Mouse (Mus musculus): ENCODE data around the gene Cdc42se2. TPM values are rescaled to one million over a fixed set of nuclear protein-coding genes. Genes with fewer than 3 reads are reported as not detected.

The Cdc42se2 gene
- total RNA-seq, 1 experiment, result 53.8 TPM

DNA sequence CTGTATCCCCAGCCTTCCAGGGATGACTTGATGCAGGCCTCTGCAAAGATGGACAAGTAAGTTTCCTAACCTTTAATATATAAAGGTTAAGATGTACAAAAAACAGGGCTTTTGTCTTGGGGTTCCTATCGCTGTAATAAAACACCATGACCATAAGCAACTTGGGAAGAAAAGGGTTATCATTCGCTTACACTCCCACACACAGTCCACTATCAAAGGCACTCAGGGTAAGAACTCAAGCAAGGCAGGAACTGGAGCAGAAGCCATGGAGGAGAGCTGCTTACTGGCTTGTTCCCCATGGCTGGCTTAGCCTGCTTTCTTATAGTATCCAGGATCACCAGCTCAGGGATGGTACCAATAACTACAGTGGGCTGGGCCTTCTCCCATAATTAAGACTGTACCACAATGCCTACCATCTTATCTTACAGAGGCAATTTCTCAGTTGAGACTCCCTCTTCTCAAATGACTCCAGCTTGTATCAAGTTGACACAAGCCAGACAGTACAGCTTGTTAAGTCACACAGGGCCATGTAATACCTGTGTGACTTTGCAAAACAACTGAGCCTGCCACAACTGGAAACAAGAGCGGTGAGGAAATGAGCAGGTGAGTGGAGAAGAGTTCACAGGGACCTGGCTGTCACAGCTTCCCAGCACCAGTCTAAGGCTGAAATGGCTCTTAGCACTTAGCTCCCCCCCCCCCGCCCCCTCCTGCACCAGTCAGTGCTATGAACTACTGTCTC, 48.3 kb downstream of the Cdc42se2 start:
- Histone ChIP-seq H3K27ac (ENCODE audit: insufficient read depth, low read depth, low read length, poor library complexity, severe bottlenecking) (no peak overlapping the region), H3K9me3 (ENCODE audit: control insufficient read depth, insufficient read depth, low read depth, low read length) (no peaks in the 10 kb centered on the region), H3K9ac (ENCODE audit: insufficient read depth, low read depth, low read length, poor library complexity, severe bottlenecking) (no peak overlapping the region), H3K4me3 (ENCODE audit: insufficient read depth in 1 of 2, low read depth in 1 of 2, low read length in 2 of 2, poor library complexity in 1 of 2, severe bottlenecking in 1 of 2) (no peak overlapping the region), H3K4me1 (ENCODE audit: control insufficient read depth in 2 of 2, insufficient read depth in 2 of 2, low read length in 2 of 2, poor library complexity in 1 of 2) (no peaks in the 10 kb centered on the region), H3K36me3 (ENCODE audit: control insufficient read depth, insufficient read depth, low read length, poor library complexity, severe bottlenecking) (peaks cover 17% of the 10 kb centered on the region; the same call in 1 of the 2 replicates)
- DNase-seq (ENCODE audit: low read depth, low spot score), result no peak
- TF ChIP-seq CHD2 (IDR thresholded peaks at IDR 0.05; ENCODE audit: low read depth, low read length) (no peak), ZNF384 (IDR thresholded peaks at IDR 0.05; ENCODE audit: low read depth, low read length) (no peak), MAFK (IDR thresholded peaks at IDR 0.05; ENCODE audit: insufficient read depth, low read depth, low read length) (no peak), ZC3H11A (IDR thresholded peaks at IDR 0.05; ENCODE audit: borderline replicate concordance, low read depth, low read length) (no peak), HCFC1 (IDR thresholded peaks at IDR 0.05; ENCODE audit: borderline replicate concordance, insufficient read depth, low read length) (no peak)
- in situ Hi-C loops (cut with MboI; ENCODE audit: low sequenced_read_pairs in 2 of 2, unreplicated experiment in 2 of 2), result no loop called here

DNA sequence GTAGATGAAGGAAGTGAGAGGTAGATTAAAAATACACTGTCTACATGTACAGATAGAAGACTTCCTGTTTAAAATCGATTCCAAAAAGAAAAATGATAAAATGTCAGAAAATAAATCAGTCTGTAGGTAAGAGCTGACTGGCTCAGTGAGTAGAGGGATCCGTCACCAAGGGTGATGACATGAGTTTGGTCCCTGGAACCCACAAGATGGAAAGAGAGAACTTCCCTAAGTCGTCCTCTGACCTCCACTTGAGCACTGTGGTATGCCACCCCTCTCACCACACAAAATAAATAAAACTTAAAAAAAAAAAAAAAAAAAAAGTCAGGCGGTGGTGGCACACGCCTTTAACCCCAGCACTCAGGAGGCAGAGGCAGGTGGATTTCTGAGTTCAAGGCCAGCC, 50.6 kb downstream of the Cdc42se2 start:
- no peak for DNase-seq (ENCODE audit: low read depth, low spot score)
- TF ChIP-seq CHD2 (IDR thresholded peaks at IDR 0.05; ENCODE audit: low read depth, low read length) (no peak), MAFK (IDR thresholded peaks at IDR 0.05; ENCODE audit: insufficient read depth, low read depth, low read length) (no peak), ZC3H11A (IDR thresholded peaks at IDR 0.05; ENCODE audit: borderline replicate concordance, low read depth, low read length) (no peak), HCFC1 (IDR thresholded peaks at IDR 0.05; ENCODE audit: borderline replicate concordance, insufficient read depth, low read length) (no peak), ZNF384 (IDR thresholded peaks at IDR 0.05; ENCODE audit: low read depth, low read length) (no peak)
- peaks cover 19% of the 10 kb centered on the region; the same call in 1 of the 2 replicates for H3K36me3 ChIP-seq (ENCODE audit: control insufficient read depth, insufficient read depth, low read length, poor library complexity, severe bottlenecking)
- H3K9me3 ChIP-seq (ENCODE audit: control insufficient read depth, insufficient read depth, low read depth, low read length), result no peaks in the 10 kb centered on the region
- in situ Hi-C loops (cut with MboI; ENCODE audit: low sequenced_read_pairs in 2 of 2, unreplicated experiment in 2 of 2), result no loop called here
- H3K4me1 ChIP-seq (ENCODE audit: control insufficient read depth in 2 of 2, insufficient read depth in 2 of 2, low read length in 2 of 2, poor library complexity in 1 of 2), result no peaks in the 10 kb centered on the region
- H3K4me3 ChIP-seq (ENCODE audit: insufficient read depth in 1 of 2, low read depth in 1 of 2, low read length in 2 of 2, poor library complexity in 1 of 2, severe bottlenecking in 1 of 2), result no peak overlapping the region
- no peak overlapping the region for H3K9ac ChIP-seq (ENCODE audit: insufficient read depth, low read depth, low read length, poor library complexity, severe bottlenecking)
- H3K27ac ChIP-seq (ENCODE audit: insufficient read depth, low read depth, low read length, poor library complexity, severe bottlenecking), result no peak overlapping the region

DNA sequence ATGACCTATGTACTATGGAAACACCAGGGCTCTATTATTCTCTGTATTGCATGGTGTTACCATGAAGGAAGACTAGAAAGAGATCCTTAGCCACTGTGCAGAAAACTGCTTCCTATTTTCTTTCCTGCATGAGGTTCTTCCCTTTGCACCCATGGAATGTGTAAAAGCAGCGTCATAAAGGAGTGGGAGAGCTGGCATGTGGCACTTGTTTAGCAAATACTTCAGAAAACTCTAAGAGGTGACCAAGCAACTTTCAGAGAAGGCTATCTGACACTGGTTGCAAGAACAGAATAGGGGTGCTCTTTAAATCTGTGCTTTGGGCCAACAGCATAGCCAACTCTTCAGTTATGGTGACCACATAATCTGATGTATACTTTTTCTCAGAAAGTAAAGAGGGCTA, 52.4 kb downstream of the Cdc42se2 start:
- Histone ChIP-seq H3K9me3 (ENCODE audit: control insufficient read depth, insufficient read depth, low read depth, low read length) (no peaks in the 10 kb centered on the region), H3K9ac (ENCODE audit: insufficient read depth, low read depth, low read length, poor library complexity, severe bottlenecking) (no peak overlapping the region), H3K27ac (ENCODE audit: insufficient read depth, low read depth, low read length, poor library complexity, severe bottlenecking) (no peak overlapping the region), H3K36me3 (ENCODE audit: control insufficient read depth, insufficient read depth, low read length, poor library complexity, severe bottlenecking) (peaks cover 16% of the 10 kb centered on the region; the same call in 1 of the 2 replicates), H3K4me3 (ENCODE audit: insufficient read depth in 1 of 2, low read depth in 1 of 2, low read length in 2 of 2, poor library complexity in 1 of 2, severe bottlenecking in 1 of 2) (no peak overlapping the region), H3K4me1 (ENCODE audit: control insufficient read depth in 2 of 2, insufficient read depth in 2 of 2, low read length in 2 of 2, poor library complexity in 1 of 2) (no peaks in the 10 kb centered on the region)
- no peak for DNase-seq (ENCODE audit: low read depth, low spot score)
- in situ Hi-C loops (cut with MboI; ENCODE audit: low sequenced_read_pairs in 2 of 2, unreplicated experiment in 2 of 2), result no loop called here
- no peak for TF ChIP-seq HCFC1 (IDR thresholded peaks at IDR 0.05; ENCODE audit: borderline replicate concordance, insufficient read depth, low read length)
- TF ChIP-seq ZC3H11A (IDR thresholded peaks at IDR 0.05; ENCODE audit: borderline replicate concordance, low read depth, low read length), result no peak
- TF ChIP-seq MAFK (IDR thresholded peaks at IDR 0.05; ENCODE audit: insufficient read depth, low read depth, low read length), result no peak
- TF ChIP-seq CHD2 (IDR thresholded peaks at IDR 0.05; ENCODE audit: low read depth, low read length), result no peak
- no peak for TF ChIP-seq ZNF384 (IDR thresholded peaks at IDR 0.05; ENCODE audit: low read depth, low read length)

DNA sequence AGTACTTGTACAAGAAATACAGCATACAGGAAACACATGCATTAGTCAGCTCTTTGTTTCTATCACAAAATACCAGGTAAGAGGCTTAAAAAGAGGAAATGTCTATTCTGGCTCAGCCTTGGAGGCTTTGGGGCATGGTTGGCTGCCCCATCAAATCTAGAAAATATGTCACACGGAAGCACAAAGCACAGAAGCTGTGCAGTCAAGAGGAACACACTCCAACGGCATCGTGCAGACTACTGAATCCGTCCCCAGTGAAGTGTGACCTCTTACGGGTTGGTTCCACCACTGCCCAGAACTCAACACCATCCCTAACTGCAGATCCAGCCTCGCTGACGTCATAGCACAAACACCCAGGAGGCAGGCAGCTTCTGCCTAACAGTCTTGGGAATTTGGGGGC, 53.9 kb downstream of the Cdc42se2 start:
- in situ Hi-C loops (cut with MboI; ENCODE audit: low sequenced_read_pairs in 2 of 2, unreplicated experiment in 2 of 2), result no loop called here

More for the DNA sequence above, 53.9 kb downstream of the Cdc42se2 start:
- Histone ChIP-seq H3K4me3 (ENCODE audit: insufficient read depth in 1 of 2, low read depth in 1 of 2, low read length in 2 of 2, poor library complexity in 1 of 2, severe bottlenecking in 1 of 2) (no peak overlapping the region), H3K36me3 (ENCODE audit: control insufficient read depth, insufficient read depth, low read length, poor library complexity, severe bottlenecking) (peaks cover 15% of the 10 kb centered on the region; the same call in 1 of the 2 replicates), H3K9me3 (ENCODE audit: control insufficient read depth, insufficient read depth, low read depth, low read length) (no peaks in the 10 kb centered on the region), H3K9ac (ENCODE audit: insufficient read depth, low read depth, low read length, poor library complexity, severe bottlenecking) (no peak overlapping the region), H3K27ac (ENCODE audit: insufficient read depth, low read depth, low read length, poor library complexity, severe bottlenecking) (no peak overlapping the region), H3K4me1 (ENCODE audit: control insufficient read depth in 2 of 2, insufficient read depth in 2 of 2, low read length in 2 of 2, poor library complexity in 1 of 2) (peaks cover 0 to 2% of the 10 kb centered on the region in 2 experiments; a peak in 2 of 4 replicates)
- TF ChIP-seq HCFC1 (IDR thresholded peaks at IDR 0.05; ENCODE audit: borderline replicate concordance, insufficient read depth, low read length), result no peak
- no peak for TF ChIP-seq MAFK (IDR thresholded peaks at IDR 0.05; ENCODE audit: insufficient read depth, low read depth, low read length)
- no peak for TF ChIP-seq ZC3H11A (IDR thresholded peaks at IDR 0.05; ENCODE audit: borderline replicate concordance, low read depth, low read length)
- no peak for TF ChIP-seq ZNF384 (IDR thresholded peaks at IDR 0.05; ENCODE audit: low read depth, low read length)
- no peak for TF ChIP-seq CHD2 (IDR thresholded peaks at IDR 0.05; ENCODE audit: low read depth, low read length)
- DNase-seq (ENCODE audit: low read depth, low spot score), result no peak

Measured in ES-E14 (cell line).